Mouse (Mus musculus) induced T-regulatory cell, adult 2 months (primary cell): ENCODE data around the gene Gpr119.
A peak's percentile ranks its signal among the peaks of the same experiment; 100 is the strongest.

Experiments used
- DNase-seq: peaks from one replicate; pipeline ENCODE4 v3.0.0-alpha.2; 2012; ENCODE audit warnings: low read depth

Gene Gpr119

DNA sequence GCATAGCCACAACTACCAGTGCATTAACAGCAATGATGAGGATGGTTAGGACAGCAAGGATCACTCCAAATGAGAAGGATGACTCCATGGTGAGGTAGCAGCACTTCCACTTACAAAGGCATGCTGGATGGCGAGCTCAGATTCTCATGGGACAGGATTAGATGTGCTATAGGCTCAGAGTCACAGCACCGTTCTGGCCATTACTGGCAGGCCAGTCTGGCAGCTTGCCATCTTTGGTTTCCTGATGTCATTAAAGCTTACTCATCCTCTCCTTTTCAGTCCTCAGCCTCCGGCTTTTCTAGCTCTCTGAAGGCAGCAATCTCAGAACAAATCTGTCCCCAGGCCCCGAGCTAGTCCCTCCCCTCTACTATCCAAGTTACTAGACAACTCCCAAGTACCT is at the start of gene Gpr119:
Gene Gpr119 (minus strand): TSS at position 308 of the 400 bp plus-strand sequence.
- no peak for DNase-seq

DNA sequence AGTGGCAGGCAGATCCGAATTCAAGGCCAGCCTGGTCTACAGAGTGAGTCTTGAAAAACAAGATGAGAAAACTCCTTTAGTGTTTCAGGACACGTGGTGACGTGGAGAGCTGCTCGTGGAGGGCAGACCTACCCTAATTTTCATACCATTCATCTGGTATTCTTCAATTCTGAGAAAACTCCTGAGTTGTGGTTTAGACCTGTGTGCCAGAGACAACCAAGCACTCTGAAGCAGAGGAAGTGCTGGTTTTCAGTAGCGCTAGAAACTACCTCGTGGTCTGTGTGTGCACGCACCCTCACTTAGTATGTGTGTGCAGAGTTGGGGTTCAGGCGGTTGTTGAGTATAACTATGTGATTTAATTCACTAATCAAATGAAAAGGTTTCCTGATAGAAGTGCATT is 38.6 kb upstream of the Gpr119 start:
- peak; percentile 11 for DNase-seq

DNA sequence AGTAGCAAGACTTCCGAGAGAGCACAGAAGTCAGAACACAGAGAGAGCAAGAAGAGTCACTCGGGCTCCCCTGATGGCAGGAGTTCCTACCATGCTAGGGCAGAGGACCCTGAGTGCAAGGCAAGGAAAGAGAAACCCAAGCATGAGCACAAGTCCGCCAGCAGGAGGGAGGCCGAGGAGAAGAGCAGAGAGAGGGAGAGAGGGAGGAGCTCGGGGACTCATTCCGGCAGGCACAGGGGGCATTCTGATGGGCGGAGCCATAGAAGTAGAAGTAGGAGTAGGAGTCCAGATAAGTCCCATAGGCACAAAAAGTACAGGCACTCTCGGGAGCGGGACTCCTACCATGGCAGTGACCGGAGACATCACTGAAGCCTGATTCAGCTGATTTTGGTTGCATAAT is 35.4 kb upstream of the Gpr119 start:
- no peak for DNase-seq

DNA sequence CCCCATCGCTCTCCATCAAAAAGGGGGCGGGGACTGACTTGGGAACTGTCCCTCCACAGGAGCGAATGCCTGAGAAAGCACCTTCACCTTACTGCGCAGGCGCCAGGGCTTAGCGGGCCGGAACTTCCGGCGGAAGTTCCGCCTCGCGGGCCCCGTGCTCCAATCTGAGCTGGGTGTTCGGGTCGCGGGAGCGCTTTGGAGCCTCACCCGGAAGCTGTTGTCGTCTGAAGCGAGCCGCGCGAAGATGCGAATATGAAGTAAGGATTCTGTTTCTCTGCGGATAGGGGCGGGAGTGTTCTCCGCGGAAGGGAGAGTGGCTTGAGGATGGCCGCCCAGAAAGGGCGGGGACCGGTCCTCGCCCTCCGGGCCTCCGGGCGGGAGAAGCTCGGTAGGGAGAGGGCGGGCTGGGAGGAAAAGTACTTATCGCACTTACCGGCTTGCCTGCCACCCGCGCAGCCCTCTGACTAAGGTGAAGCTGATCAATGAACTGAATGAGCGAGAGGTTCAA is 20.6 kb upstream of the Gpr119 start, which contains the start of gene Rbmx2:
Gene Rbmx2 (plus strand): TSS at position 141 of the 508 bp plus-strand sequence.
- peak; percentile 94 for DNase-seq

DNA sequence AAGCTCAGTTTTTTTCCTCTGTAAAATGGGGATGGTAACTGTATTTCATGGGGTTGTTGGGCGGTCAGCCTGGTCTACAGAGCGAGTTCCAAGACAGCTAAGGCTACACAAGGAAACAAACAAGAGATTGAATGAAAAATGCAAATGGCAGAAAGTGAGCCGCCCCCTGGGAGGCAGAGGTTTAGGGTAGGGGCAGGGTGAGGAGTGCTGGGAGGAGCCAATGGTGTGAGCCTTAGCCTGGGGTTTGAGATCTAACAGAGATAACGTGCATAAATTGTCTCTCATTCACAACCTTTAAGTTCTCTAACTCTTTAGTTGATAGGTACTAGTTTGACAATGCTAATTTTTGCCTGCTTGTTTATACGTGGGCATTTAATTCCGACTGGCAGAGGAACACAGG is 20.2 kb upstream of the Gpr119 start:
- no peak for DNase-seq

DNA sequence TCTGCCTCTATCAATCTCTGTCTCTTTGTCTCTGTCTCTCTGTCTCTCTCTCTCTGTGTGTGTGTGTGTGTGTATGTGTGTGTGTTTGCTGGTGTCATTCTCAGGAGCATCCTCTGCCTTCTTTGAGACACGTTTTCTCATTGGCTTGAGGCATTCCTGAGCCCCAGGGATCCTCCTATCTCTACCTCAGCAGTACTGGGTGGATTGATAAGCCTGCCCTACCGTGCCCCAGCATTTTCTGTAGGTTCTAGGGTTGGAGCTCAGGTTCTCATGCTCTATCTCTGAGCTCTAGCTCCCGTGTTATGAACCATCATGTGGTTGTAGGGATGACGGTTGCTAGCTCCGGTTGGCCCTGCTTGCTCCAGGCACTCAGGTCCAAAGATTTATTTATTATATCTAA is 9.6 kb upstream of the Gpr119 start:
- DNase-seq = no peak

DNA sequence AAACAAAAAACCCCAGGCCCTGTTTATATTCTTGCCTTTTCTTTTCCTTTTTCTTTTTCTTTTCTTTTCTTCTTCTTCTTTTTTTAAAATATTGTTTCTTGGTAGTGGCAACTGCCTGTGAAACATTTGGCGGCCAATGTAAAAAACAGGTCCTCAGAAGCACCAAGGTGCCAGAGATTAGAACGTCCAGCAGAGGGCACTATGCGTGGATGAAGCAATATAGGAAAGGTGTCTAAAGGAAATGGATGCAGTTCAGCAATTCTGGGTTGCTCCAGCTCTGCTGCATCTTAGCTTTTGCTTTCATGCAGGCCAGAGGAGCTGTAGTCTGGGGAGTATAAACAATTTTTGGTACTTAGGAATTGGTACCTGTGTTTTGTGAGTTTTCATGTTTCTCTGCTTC is 9.2 kb upstream of the Gpr119 start:
- peak; percentile 69 for DNase-seq

DNA sequence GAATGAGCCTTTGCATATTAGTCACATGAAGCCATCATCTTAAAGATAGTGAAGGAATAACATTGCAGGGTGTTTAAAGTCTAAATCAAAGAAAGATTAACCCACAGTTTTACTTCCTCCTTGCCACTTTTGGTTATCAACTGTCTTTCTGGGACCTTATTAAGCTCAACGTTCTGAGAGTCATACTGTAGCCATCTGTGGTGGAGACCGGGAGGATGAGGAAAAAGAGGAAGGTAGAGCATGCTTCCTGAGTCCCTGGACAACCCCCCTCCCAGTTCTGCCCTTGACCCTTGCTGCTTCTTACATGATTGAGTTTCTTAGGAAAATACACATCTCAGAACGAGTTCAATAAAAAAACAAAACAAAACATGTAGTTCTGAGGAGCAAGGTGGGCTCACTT is 2.6 kb downstream of the Gpr119 start:
- no peak for DNase-seq

DNA sequence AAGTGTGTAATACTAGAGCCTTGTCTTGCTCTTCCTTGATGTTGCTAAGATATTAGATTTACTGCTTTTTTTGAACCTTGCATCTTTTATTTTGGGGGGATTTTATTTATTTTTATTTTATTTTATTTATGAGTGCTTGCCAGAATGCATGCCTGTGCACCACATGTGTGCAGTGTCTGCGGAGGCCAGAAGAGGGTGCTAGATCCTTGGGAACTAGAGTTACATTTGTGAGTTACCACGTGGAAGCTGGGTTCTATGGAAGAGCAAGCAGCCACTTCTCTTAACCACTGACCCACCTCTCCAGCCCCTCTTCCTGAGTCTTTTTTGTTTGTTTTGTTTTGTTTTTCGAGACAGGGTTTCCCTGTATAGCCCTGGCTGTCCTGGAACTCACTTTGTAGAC is 4.7 kb downstream of the Gpr119 start:
- DNase-seq = peak; percentile 4

DNA sequence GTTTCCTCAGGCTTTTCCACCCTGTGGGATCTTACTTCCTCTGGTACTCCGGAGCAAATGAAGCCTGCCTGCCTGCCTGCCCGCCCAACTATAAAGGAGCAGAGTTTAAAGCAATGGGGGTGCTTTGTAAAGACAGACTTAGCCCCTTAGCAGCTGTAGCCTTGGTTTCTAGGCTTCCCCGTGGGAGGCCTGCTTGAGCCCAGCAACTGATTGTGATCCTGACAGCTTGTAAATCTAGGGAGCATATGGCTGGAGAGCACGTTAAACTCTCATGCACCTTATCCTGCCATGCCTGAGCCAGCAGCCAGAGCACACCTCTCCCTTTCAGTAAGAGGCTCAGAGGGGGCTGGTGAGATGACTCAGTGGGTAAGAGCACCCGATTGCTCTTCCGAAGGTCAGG is 7.5 kb downstream of the Gpr119 start:
- no peak for DNase-seq

DNA sequence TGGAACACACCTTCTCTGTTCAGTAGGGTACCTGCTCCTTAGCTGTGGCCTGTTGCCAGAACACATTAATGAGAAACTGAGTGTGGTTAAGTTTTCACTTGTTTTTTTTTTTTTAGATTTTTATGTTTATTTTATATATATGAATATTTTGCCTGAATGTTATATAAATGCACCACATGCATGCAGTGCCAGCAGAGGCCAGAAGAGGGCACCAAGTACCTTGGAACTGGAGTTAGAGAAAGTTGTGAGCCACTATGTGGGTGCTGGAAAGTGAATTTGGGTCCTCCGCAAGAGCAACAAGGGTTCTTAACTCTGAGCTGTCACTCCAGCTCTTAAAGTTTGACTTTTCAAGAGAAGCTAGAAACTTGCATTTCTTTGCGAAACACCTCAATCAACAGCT is 30.2 kb downstream of the Gpr119 start:
- peak; percentile 54 for DNase-seq

DNA sequence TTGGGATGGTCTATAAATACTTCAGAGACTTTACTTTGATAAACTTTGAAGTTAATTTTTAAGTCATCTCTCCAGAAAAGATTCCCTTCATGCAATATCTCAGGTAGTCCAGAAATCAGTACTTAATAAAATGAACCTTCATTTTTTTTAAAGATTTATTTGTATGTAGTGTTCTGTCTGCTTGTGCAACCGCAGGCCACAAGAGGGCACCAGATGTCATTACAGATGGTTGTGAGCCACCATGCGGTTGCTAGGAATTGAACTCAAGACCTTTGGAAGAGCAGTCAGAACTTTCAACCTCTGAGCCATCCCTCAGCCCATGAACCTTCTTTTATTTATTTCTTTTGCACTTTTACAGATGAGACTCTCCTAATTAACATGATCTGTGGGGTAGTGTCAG is 37.2 kb downstream of the Gpr119 start:
- DNase-seq = peak; percentile 42

DNA sequence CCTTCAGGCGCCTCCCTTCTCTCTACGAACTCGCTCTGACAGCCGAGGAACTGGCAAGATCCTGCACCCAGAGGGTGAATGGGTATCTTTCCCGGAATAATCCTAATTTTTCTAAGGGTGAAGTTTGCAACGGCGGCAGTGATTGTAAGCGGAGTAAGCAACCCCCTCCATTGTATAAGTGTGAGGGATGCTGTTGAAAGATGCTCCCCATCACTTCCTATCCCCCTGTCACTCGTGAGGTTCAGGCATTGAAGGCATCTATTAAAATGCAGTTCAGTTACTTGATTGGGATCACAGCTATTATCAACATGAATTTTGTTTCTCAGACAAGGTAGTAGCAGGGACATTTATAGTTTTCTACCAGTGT is 50.2 kb downstream of the Gpr119 start:
- DNase-seq = no peak

DNA sequence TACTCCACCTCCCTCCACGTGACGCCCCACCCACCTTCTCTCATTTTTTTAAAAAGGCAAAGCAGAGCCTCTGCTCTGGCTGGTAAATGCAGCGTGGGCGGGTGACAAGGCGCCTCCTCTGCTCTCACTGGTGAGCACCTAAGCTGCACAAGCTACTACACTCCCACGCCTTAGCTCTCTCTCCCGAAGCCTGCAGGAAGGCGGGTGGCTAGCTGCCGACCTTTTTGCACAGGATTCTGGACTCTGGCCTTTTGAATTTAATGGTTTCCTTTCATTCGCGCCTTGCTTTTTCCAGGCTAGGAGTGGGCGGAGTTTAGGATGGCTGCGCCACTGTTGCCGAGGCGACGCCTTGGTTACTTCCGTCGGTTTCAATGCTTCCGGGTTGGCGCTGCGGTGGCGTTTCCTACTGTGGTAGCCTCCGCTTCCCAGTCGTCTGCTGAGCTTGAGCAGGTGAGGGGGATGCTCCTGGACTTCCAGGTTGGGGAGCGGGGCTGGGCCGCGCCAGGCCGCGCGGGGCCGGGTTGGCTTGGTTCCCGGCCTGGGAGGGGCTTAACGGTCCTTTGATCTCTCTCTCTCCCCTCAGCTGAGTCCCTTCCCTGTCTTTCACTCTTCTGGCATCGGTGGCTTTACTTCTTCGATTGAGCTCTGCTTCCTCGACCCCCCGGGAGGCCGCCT is 50.8 kb downstream of the Gpr119 start, which contains the start of gene Slc25a14:
Gene Slc25a14 (plus strand): TSS at position 35 of the 675 bp plus-strand sequence.
- DNase-seq = peak; percentile 90

DNA sequence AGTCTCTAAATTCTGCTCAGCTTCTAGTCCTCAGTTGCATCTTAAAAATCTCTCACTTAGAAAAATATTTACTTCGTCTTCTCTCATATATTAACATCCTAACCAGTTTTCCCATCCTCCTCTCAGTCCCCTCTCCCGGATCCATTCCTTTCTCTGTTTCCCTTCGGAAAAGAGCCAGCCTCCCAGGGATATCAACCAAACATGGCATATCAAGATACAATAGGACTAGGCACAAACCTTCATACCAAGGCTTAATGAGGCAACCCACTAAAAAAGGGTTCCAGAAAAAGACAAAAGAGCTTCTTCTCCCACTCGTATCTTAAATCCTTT is 51.3 kb downstream of the Gpr119 start:
- DNase-seq = no peak
